Mouse (Mus musculus): ENCODE results near the gene Eif4b. TPM values are rescaled to one million over a fixed set of nuclear protein-coding genes. Genes with fewer than 3 reads are reported as not detected.
A peak's percentile ranks its signal among the peaks of the same experiment; 100 is the strongest.

The Eif4b gene
- polyA plus RNA-seq (2012; rRNA removed), result 92.1 and 124 TPM in 2 replicates

GRCm38 (mm10) chr15:102073559-102074069 is at the start of gene Eif4b:
TSS of gene Eif4b (plus strand) at chr15:102073773.
- H3K4me1 ChIP-seq (ENCODE audit: control insufficient read depth, insufficient read depth, low read length), result peaks cover 6% of the 10 kb centered on the region; the same call in 1 of the 2 replicates
- TF ChIP-seq POLR2A (IDR thresholded peaks at IDR 0.05; ENCODE audit: low read depth, low read length) (peak; percentile 2), CTCF (conservative IDR thresholded peaks at IDR 0.05; ENCODE audit: insufficient read depth, insufficient read length, low read depth, low read length) (no peak)
- peak; percentile 100 for DNase-seq
- no peaks in the 10 kb centered on the region for H3K36me3 ChIP-seq (ENCODE audit: control insufficient read depth, insufficient read depth, low read length)
- peak within 1 kb of the TSS; percentile 84 for H3K27ac ChIP-seq (ENCODE audit: insufficient read depth, low read depth, low read length)
- H3K27me3 ChIP-seq (replicated peaks; ENCODE audit: control insufficient read depth, insufficient read depth, low read length), result no peaks in the 10 kb centered on the region
- WGBS, result under 1% methylated on average over 58 of the region's 58 CpGs
- H3K4me3 ChIP-seq (ENCODE audit: insufficient read depth, low read depth, low read length), result peak within 1 kb of the TSS; percentile 79

GRCm38 (mm10) chr15:102023888-102024287 is 49.7 kb upstream of the Eif4b start:
- peaks cover 4% of the 10 kb centered on the region; the same call in 1 of the 2 replicates for H3K4me1 ChIP-seq (ENCODE audit: control insufficient read depth, insufficient read depth, low read length)
- no peak overlapping the region for H3K4me3 ChIP-seq (ENCODE audit: insufficient read depth, low read depth, low read length)
- no peak overlapping the region for H3K27ac ChIP-seq (ENCODE audit: insufficient read depth, low read depth, low read length)
- no peak for DNase-seq
- 55% methylated on average over 8 of the region's 8 CpGs for WGBS
- H3K36me3 ChIP-seq (ENCODE audit: control insufficient read depth, insufficient read depth, low read length), result no peaks in the 10 kb centered on the region
- TF ChIP-seq POLR2A (IDR thresholded peaks at IDR 0.05; ENCODE audit: low read depth, low read length), result no peak
- no peak for TF ChIP-seq CTCF (conservative IDR thresholded peaks at IDR 0.05; ENCODE audit: insufficient read depth, insufficient read length, low read depth, low read length)
- no peaks in the 10 kb centered on the region for H3K27me3 ChIP-seq (replicated peaks; ENCODE audit: control insufficient read depth, insufficient read depth, low read length)

- Histone ChIP-seq H3K4me1 (ENCODE audit: control insufficient read depth, insufficient read depth, low read length) (peaks cover 4% of the 10 kb centered on the region; the same call in 1 of the 2 replicates), H3K27me3 (replicated peaks; ENCODE audit: control insufficient read depth, insufficient read depth, low read length) (no peaks in the 10 kb centered on the region), H3K4me3 (ENCODE audit: insufficient read depth, low read depth, low read length) (no peak overlapping the region), H3K27ac (ENCODE audit: insufficient read depth, low read depth, low read length) (no peak overlapping the region), H3K36me3 (ENCODE audit: control insufficient read depth, insufficient read depth, low read length) (no peaks in the 10 kb centered on the region)
- WGBS, result 21% methylated on average over 22 of the region's 22 CpGs
- TF ChIP-seq CTCF (conservative IDR thresholded peaks at IDR 0.05; ENCODE audit: insufficient read depth, insufficient read length, low read depth, low read length), result no peak
- no peak for TF ChIP-seq POLR2A (IDR thresholded peaks at IDR 0.05; ENCODE audit: low read depth, low read length)
- peak; percentile 18 for DNase-seq
Observed at GRCm38 (mm10) chr15:102025136-102025872, 48.3 kb upstream of the Eif4b start.

- DNase-seq, result no peak
- H3K4me1 ChIP-seq (ENCODE audit: control insufficient read depth, insufficient read depth, low read length), result peaks cover 4% of the 10 kb centered on the region; the same call in 1 of the 2 replicates
- no peak overlapping the region for H3K27ac ChIP-seq (ENCODE audit: insufficient read depth, low read depth, low read length)
- WGBS, result 40% methylated on average over 12 of the region's 12 CpGs
- H3K36me3 ChIP-seq (ENCODE audit: control insufficient read depth, insufficient read depth, low read length), result no peaks in the 10 kb centered on the region
- no peak overlapping the region for H3K4me3 ChIP-seq (ENCODE audit: insufficient read depth, low read depth, low read length)
- TF ChIP-seq POLR2A (IDR thresholded peaks at IDR 0.05; ENCODE audit: low read depth, low read length) (no peak), CTCF (conservative IDR thresholded peaks at IDR 0.05; ENCODE audit: insufficient read depth, insufficient read length, low read depth, low read length) (no peak)
- H3K27me3 ChIP-seq (replicated peaks; ENCODE audit: control insufficient read depth, insufficient read depth, low read length), result no peaks in the 10 kb centered on the region
Observed at GRCm38 (mm10) chr15:102026430-102026829, 47.1 kb upstream of the Eif4b start.

GRCm38 (mm10) chr15:102028040-102028439 is 45.5 kb upstream of the Eif4b start, which contains the start of gene Krt18:
TSS of gene Krt18 (plus strand) at chr15:102028180.
- DNase-seq, result peak; percentile 30
- no peaks in the 10 kb centered on the region for H3K36me3 ChIP-seq (ENCODE audit: control insufficient read depth, insufficient read depth, low read length)
- H3K27ac ChIP-seq (ENCODE audit: insufficient read depth, low read depth, low read length), result no peak within 1 kb of the TSS
- 3% methylated on average over 28 of the region's 28 CpGs for WGBS
- H3K4me3 ChIP-seq (ENCODE audit: insufficient read depth, low read depth, low read length), result peak within 1 kb of the TSS; percentile 16
- TF ChIP-seq CTCF (conservative IDR thresholded peaks at IDR 0.05; ENCODE audit: insufficient read depth, insufficient read length, low read depth, low read length), result no peak
- no peak for TF ChIP-seq POLR2A (IDR thresholded peaks at IDR 0.05; ENCODE audit: low read depth, low read length)
- H3K4me1 ChIP-seq (ENCODE audit: control insufficient read depth, insufficient read depth, low read length), result peaks cover 4% of the 10 kb centered on the region; the same call in 1 of the 2 replicates
- no peaks in the 10 kb centered on the region for H3K27me3 ChIP-seq (replicated peaks; ENCODE audit: control insufficient read depth, insufficient read depth, low read length)

GRCm38 (mm10) chr15:102034121-102035053 is 39.2 kb upstream of the Eif4b start:
- WGBS, result 69% methylated on average over 16 of the region's 16 CpGs
- Histone ChIP-seq H3K36me3 (ENCODE audit: control insufficient read depth, insufficient read depth, low read length) (no peaks in the 10 kb centered on the region), H3K4me1 (ENCODE audit: control insufficient read depth, insufficient read depth, low read length) (no peaks in the 10 kb centered on the region), H3K27me3 (replicated peaks; ENCODE audit: control insufficient read depth, insufficient read depth, low read length) (no peaks in the 10 kb centered on the region), H3K27ac (ENCODE audit: insufficient read depth, low read depth, low read length) (no peak overlapping the region), H3K4me3 (ENCODE audit: insufficient read depth, low read depth, low read length) (no peak overlapping the region)
- TF ChIP-seq POLR2A (IDR thresholded peaks at IDR 0.05; ENCODE audit: low read depth, low read length), result no peak
- no peak for TF ChIP-seq CTCF (conservative IDR thresholded peaks at IDR 0.05; ENCODE audit: insufficient read depth, insufficient read length, low read depth, low read length)
- no peak for DNase-seq

Measured in kidney, adult 2 months (tissue).